Mouse (Mus musculus): Measurements from ENCODE around the gene Inha.
A peak's percentile ranks its signal among the peaks of the same experiment; 100 is the strongest.

Inha gene

GRCm38 (mm10) chr1:75521321-75522031 lies 14.6 kb downstream of the Inha start, which contains the start of gene Stk11ip:
Gene Stk11ip, plus strand, starts transcription at chr1:75521529.
- peak; percentile 90 for DNase-seq

DNA sequence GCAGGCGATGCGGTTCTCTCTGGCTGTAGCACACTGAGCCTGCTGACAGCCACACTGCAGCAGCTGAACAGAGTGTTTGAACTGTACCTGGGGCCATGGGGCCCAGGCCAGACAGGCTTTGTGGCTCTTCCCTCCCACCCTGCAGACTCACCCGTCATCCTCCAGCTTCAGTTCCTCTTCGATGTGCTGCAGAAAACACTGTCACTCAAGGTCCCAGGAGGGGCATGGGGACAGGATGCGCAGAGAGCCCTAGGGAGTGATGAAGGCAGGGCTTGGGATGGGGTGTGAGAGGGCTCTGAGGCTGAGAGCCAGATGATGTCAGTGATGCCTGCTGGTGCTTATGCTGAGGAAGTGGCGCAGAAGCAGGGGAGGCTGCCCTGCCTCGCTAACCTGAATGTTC lies 17.8 kb downstream of the Inha start:
- no peak for DNase-seq

- no peak for DNase-seq
Measured at GRCm38 (mm10) chr1:75530546-75530945, 23.7 kb downstream of the Inha start.

DNA sequence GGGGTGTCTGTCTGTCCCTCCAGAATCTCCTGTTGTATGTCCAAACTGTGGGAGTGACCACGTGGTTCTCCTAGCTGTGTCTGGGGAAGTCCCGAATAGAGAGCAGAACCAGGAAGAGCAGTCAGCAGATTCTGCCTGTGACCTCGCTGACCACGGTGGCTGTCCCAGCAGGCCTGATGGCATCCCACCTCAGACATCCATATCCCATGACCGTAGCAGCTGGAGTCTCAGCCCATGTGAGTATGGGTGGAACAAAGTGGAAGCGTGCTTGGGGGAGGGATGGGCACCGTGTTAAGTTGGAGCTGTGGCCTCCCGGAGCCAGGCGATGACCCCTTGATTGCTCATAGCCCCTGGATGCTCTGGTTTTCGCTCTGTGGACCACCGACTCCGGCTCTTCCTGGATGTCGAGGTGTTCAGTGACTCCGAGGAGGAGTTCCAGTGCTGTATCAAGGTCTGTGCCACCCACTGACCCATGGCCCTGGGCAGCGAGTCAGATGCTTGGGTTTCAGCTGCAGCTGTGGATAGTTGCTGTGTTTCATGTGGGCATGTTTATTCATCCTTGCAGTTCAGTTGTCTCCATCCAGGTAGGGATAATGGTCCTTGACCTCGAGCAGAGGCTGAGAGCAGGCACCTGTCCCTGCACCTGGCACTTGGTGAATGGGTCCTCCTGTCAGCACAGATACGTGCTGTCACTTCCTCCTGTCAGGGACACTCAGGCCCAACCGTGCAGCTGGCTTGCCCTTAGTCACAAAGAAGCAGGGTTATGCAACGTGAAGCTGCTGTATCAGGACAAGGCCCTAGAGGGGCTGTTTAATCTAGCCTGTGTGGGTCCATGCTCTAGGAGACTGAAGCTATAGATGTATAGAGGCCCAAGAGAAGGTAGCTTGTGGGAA lies 25.6 kb downstream of the Inha start:
- no peak for DNase-seq

DNA sequence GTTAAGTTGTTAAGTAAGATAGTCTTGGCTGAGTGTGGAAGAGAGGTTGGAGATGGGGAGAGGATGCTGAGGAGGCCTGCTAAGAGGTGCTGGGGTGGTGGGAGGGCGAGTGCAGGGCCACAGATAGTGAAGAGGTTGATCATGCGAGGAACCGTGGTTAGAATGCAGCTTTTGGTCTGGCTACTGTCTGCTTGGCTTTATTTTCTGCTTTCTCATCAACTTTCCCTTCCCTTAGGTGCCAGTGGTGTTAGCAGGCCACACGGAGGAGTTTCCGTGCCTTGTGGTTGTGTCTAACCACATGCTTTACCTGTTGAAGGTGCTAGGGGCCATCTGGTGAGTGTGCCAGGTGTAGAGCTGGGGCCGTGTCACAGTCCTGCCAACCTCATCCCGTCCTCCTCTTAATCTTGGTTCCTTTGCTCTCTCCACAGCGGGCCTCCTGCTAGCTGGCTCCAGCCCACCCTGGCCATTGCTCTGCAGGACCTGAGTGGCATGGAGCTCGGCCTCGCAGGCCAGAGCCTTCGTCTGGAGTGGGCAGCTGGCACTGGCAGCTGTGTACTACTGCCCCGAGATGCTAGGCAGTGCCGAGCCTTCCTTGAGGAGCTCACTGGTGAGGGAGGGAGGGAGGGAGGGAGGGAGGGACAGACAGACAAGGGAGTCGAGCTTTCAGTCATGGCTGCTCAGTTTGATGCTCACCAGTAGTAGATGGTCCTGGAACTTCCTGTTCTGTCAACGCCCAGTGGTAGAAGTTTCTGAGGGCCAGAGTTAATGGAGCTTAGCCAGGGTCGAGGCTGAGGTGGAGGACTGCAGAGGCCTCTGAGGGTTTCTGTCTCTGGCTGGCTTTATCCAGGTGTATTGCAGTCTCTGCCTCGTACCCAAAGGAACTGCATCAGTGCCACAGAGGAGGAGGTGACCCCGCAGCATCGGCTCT lies 26.7 kb downstream of the Inha start:
- DNase-seq: no peak

- DNase-seq: no peak
Measured at GRCm38 (mm10) chr1:75537587-75537986, 30.7 kb downstream of the Inha start.

- DNase-seq: no peak
Measured at GRCm38 (mm10) chr1:75538597-75539190, 31.8 kb downstream of the Inha start.

GRCm38 (mm10) chr1:75541496-75541895 lies 34.6 kb downstream of the Inha start:
- DNase-seq: no peak

DNA sequence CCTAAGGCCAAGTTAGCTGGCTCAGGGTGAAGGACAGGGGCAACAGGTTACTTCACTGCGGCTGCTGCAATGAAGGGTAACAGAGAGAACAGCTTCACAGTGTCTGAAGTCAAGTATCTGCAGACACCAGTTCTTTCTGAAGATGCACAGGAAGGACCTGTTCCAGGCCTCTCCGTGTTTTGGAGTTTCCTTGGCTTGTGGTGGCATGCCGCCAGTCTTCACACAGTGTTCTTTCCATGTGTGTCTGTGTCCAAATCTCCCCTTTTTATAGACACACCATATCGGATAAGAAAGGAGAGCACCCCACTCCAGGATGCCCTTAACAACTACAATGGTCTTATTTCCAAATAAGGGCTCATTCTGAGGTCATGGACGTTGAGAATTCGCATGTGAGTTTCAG lies 37.5 kb downstream of the Inha start:
- DNase-seq: no peak

DNA sequence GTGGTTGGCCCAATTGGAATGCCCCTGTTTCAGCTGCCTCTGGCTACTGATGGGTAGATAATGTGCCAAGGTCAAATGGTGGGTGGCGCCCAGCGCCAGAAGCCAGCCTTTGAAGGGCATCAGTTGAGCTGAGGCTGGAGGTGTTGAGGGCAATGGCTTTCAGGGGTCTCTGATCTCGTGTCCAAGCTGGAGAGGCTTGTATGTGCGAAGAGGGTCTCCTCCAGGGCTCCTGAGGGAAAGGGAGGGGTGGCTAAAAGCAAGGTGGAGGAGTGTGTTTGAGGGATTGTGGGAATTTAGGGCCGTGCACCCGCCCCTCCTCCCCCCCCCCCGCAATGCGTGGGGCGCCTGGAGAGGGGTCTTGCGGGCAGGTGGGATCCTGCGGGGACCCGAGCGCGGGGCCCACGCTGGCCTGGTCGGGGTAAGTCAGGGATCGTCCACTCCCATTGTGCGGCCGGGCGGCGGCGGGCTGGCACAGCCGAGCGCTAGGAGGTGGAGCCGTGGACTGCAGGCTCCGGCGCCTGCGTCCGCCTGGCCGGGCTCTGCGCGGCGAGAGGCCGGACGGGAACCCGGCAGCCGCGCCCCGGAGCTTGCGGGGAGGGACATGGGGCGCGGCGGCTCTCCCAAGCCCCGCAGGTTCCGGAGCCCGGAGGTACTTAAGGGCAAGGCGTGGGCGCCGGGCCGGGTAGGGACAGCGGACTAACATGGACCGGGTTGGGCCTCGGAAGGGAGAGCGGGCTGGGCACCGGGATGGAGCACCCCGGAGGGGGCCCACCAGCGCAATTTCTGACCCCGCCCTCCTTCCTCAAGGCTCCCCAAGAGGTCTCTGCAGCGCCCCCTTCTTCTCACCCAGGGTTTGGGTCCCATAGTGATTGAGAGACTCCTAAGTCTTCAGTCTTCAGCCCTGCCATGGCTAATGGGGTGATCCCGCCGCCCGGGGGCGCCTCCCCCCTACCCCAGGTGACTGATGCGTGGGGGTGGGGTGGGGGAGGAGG lies 39.4 kb downstream of the Inha start, which contains the start of gene Slc4a3:
Gene Slc4a3, plus strand, starts transcription at position 302 of the 992 bp plus-strand sequence.
- DNase-seq: no peak

DNA sequence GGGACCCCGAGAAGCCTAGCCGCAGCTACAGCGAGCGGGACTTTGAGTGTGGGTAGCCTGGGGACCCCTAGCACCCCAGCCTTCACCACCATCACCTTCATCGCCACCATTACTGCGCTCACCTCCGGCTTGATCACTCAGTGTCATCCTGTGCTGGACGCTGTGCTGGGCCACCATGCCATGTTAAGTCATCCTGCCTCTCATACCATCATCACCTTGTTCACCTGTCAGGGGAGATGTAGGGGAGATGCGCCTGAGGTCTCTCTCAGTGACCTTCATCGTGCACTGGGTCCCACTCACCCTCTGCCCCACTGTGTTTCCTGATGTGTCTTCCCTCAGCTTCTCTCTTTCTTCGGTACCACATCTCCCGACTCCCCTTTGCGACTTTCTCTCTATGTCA lies 40.5 kb downstream of the Inha start:
- DNase-seq: no peak

DNA sequence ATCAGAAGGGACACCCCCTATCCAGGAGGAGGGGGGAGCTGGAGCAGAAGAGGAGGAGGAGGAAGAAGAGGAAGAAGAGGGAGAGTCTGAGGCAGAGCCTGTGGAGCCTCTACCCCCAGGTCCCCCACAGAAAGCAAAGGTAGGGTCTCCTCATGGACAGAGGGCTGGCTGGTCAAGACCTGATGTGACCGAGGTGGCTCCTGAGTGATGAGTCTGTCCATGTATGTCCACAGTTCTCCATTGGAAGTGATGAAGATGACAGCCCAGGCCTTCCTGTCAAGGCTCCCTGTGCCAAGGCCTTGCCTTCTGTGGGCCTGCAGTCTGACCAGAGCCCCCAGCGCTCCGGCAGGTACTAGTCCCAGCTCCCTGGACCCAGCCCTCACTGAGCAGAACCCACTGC lies 41.2 kb downstream of the Inha start:
- no peak for DNase-seq

DNA sequence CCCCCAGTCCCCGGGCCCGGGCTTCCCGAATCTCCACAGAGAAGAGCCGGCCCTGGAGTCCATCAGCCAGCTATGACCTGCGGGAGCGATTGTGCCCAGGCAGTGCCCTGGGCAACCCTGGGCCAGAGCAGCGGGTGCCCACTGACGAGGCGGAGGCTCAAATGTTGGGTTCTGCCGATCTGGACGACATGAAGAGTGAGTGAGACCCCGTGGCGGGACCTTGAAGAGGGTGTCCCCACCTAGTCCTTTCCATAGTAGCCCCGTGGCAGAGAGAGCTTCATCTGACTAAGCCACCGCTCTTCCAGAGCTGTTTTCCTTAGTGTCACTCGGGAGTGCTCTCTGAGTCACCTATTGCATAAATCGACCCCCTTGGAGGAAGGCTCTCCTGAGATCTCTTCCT lies 42.0 kb downstream of the Inha start:
- no peak for DNase-seq

DNA sequence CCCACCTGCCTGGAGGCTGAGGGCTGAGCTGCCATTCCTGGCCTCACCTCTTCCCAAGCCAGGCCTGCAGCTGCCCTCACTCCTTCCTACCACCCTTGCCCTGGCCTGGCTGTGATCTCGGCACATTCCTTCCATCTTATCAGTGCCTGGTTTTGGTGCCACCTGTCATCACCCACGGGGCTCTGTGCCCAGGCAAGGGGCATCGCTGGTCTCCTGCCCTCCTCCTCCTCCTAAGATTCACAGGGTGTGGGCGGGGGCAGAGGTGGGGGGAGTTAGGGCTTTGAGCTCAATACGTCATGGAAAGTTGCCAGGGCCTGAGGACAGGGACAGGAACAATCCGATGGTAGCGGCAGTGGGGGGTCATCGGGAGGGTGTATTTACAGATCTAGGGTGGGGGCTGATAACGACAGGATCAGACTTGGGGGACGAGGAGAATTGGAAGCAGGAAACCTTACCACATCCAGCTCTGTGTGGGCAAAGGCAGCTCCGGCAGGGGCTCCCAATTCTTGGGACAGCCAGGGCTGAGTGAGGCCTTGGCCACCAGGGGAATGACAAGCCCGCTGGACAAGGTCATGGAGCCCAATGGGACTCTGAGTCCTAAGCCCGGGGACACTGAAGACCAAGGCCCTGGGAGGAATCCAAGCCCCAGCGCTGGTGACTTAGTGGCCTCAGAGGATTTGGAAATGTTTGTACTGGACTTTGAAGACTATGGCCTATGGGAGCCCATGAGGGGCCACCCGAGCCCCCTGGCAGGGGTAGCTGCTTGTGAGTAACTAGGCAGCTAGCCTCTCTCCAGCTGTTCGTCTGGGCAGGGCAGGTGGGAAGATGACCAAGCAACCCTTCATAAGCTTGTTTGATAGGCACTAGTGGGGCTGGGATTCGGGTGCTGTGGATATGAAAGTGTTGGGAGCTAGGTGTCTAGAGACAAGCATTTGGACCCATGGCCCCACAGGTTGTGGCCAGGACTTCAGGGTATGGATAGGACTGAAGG lies 42.7 kb downstream of the Inha start:
- DNase-seq: no peak

DNA sequence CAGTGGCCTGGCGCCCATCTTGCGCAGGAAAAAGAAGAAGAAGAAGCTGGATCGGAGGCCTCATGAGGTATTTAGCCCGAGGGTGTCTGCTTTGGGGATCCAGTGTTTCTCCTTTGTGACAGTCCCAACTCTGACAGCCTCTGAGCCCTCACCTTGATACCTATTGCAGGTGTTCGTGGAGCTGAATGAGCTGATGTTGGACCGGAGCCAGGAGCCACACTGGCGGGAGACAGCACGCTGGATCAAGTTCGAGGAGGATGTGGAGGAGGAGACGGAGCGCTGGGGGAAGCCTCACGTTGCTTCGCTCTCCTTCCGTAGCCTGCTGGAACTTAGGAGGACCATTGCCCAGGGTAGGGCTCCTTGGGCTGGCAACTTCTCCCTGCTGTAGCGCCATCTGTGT lies 43.7 kb downstream of the Inha start:
- DNase-seq: no peak

GRCm38 (mm10) chr1:75555680-75556079 lies 48.8 kb downstream of the Inha start:
- DNase-seq: no peak

DNA sequence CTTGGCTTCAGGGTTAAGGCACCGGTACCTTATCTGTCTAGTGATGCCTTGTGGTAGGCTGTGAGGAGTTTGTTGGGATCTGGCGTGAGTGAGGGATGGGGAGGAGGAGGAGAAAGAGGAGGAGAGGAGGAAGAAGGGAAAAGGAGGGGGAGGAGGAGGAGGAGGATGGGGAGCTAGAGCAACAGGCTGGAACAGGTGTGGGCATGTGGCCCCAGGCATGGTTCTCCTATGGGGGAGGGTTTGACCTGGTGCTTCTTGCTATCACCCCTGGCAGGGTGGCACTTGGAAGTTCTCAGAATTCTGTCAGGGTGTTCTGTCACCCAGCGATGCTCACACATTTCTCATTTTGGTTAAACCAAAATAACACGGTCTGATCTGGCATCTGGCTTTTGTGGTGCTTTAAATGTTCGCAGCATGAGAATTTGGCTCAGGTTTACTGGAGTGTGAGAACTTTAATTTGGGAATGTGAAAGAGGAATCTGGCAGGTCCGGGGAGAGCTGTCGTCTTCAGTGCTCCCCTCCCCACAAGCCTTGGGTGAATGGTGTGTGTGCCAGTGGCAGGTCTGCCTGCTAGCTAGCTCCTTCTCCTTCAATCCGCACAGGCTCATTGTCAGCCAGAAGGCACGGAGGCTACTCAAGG lies 49.4 kb downstream of the Inha start:
- DNase-seq: no peak

- DNase-seq: no peak
Measured at GRCm38 (mm10) chr1:75557041-75557440, 50.2 kb downstream of the Inha start.

- DNase-seq: no peak
Measured at GRCm38 (mm10) chr1:75558388-75559178, 51.7 kb downstream of the Inha start.
